ENCODE assay signal across 8 mouse cellular contexts in the genomic region with DNA sequence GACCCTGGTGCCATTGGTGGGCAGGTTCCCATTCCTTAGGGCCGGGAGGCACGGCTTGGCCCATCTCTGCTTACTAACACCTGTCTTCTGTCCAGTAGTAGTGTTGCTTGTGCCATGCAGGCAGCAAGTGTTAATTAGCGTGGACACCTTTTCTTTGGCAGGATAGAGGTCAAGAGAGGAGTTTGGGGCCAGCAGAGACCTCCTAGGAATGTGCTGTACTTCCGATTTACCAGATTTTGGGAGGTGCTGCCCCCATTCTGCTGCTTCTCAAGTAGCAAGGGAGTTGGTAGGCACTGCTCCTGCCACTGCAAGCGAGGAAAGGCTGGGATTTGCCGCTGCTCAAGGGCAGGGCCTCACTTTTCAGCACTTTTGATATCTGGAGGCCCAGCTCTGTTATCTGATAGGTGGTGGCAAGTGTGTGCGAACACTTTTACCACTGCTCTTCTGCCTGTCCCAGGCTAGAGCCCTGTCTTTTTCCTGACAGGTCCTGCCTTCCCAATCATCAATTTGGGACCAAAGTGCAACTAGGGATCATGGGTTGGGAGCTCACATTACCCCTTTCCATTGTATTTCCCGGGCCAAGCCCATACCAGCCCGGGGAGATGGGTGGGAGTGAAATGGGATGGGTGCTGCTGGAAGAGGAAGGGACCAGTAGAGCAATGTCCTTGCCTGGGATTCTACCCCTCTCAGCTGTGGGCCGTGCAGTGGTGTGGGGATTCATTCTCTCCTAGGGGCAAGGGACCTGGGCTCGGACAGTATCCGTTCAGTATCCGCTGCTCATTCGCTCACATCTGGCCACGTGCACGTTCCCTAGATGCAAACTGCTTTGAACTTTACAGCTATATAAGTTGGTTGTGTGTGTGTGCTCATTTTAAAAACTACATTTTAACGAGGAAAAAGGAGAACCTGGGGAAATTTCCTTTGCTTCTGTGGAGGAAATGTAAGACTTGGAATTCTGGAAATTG. TPM values are rescaled to one million over a fixed set of nuclear protein-coding genes. Genes with fewer than 3 reads are reported as not detected.
DNase-seq lines count a peak whose midpoint lies in the region; ATAC-seq lines count a peak whose summit lies in the region.

No protein-coding gene starts in this region.

- peaks cover 25% of the 10 kb centered on the region for H3K36me3 ChIP-seq in lung, embryonic 16.5 days (ENCODE audit: control insufficient read depth, insufficient read depth, low read length)
- H3K36me3 ChIP-seq in forebrain, embryonic 11.5 days (ENCODE audit: control insufficient read depth, insufficient read depth, low read length) = peaks cover 5% of the 10 kb centered on the region; the same call in 1 of the 2 replicates
- peaks cover 65% of the 10 kb centered on the region for H3K36me3 ChIP-seq in limb, embryonic 13.5 days
- H3K36me3 ChIP-seq in neural tube, embryonic 15.5 days = peaks cover 53% of the 10 kb centered on the region

- H3K9ac ChIP-seq in lung, embryonic 16.5 days (ENCODE audit: low read length) = peak overlapping the region; percentile 70
- H3K9ac ChIP-seq in forebrain, embryonic 11.5 days (ENCODE audit: low read length) = peak overlapping the region; percentile 53
- peak overlapping the region; percentile 48; the same call in 1 of the 2 replicates for H3K9ac ChIP-seq in limb, embryonic 13.5 days
- H3K9ac ChIP-seq in neural tube, embryonic 15.5 days (replicated peaks) = peak overlapping the region; percentile 49

- DNase-seq in lung, adult 18-20 months = no peak
- no peak for DNase-seq in forebrain, embryonic 11.5 days (ENCODE audit: low spot score)
- no peak for DNase-seq in frontal cortex, adult 2 months (ENCODE audit: extremely low spot score in 1 of 2, low spot score in 1 of 2)
- no peak for DNase-seq in embryo, embryonic 9.5 days (ENCODE audit: extremely low spot score)
- no peak for DNase-seq in ovary, adult 18-20 months (ENCODE audit: low spot score)

- WGBS in lung, embryonic 16.5 days = 43% methylated on average over 17 of the region's 17 CpGs
- WGBS in forebrain, embryonic 11.5 days = 45% methylated on average over 17 of the region's 17 CpGs
- WGBS in limb, embryonic 13.5 days = 47% methylated on average over 17 of the region's 17 CpGs
- WGBS in neural tube, embryonic 15.5 days = 50% methylated on average over 17 of the region's 17 CpGs

- peak overlapping the region; percentile 97 for H3K4me2 ChIP-seq in lung, embryonic 16.5 days (ENCODE audit: low read depth, low read length)
- peak overlapping the region; percentile 89 for H3K4me2 ChIP-seq in forebrain, embryonic 11.5 days (ENCODE audit: low read depth, low read length, severe bottlenecking)
- H3K4me2 ChIP-seq in limb, embryonic 13.5 days (replicated peaks) = peak overlapping the region; percentile 92
- peak overlapping the region; percentile 96 for H3K4me2 ChIP-seq in neural tube, embryonic 15.5 days

- no peaks in the 10 kb centered on the region for H3K9me3 ChIP-seq in lung, embryonic 16.5 days (ENCODE audit: control insufficient read depth, low read length)
- no peaks in the 10 kb centered on the region for H3K9me3 ChIP-seq in forebrain, embryonic 11.5 days (ENCODE audit: control insufficient read depth, low read length)
- H3K9me3 ChIP-seq in limb, embryonic 13.5 days = no peaks in the 10 kb centered on the region
- no peaks in the 10 kb centered on the region for H3K9me3 ChIP-seq in neural tube, embryonic 15.5 days (replicated peaks)

- no peaks in the 10 kb centered on the region for H3K27me3 ChIP-seq in lung, embryonic 16.5 days (ENCODE audit: control insufficient read depth, insufficient read depth, low read depth, low read length)
- H3K27me3 ChIP-seq in forebrain, embryonic 11.5 days (ENCODE audit: control insufficient read depth, insufficient read depth, low read length) = no peaks in the 10 kb centered on the region
- no peaks in the 10 kb centered on the region for H3K27me3 ChIP-seq in limb, embryonic 13.5 days
- H3K27me3 ChIP-seq in neural tube, embryonic 15.5 days (replicated peaks) = no peaks in the 10 kb centered on the region

- peak overlapping the region; percentile 85 for H3K4me3 ChIP-seq in lung, embryonic 16.5 days (ENCODE audit: low read length)
- H3K4me3 ChIP-seq in forebrain, embryonic 11.5 days (ENCODE audit: low read depth, low read length) = peak overlapping the region; percentile 73
- H3K4me3 ChIP-seq in limb, embryonic 13.5 days = peak overlapping the region; percentile 81
- peak overlapping the region; percentile 76 for H3K4me3 ChIP-seq in neural tube, embryonic 15.5 days (replicated peaks)

- H3K27ac ChIP-seq in lung, embryonic 16.5 days (ENCODE audit: low read length) = peak overlapping the region; percentile 77
- peak overlapping the region; percentile 57; the same call in 1 of the 2 replicates for H3K27ac ChIP-seq in forebrain, embryonic 11.5 days (ENCODE audit: low read depth, low read length)
- H3K27ac ChIP-seq in limb, embryonic 13.5 days = 0 out of 2 replicates have a peak overlapping the region, but pooled peaks have one; percentile 67
- peak overlapping the region; percentile 80 for H3K27ac ChIP-seq in neural tube, embryonic 15.5 days (replicated peaks)

- peaks cover 22% of the 10 kb centered on the region for H3K4me1 ChIP-seq in lung, embryonic 16.5 days (replicated peaks; ENCODE audit: control insufficient read depth, insufficient read depth, low read length)
- H3K4me1 ChIP-seq in forebrain, embryonic 11.5 days (replicated peaks; ENCODE audit: control insufficient read depth, insufficient read depth, low read length) = peaks cover 6% of the 10 kb centered on the region; the same call in 1 of the 2 replicates
- peaks cover 30% of the 10 kb centered on the region for H3K4me1 ChIP-seq in limb, embryonic 13.5 days
- peaks cover 34% of the 10 kb centered on the region for H3K4me1 ChIP-seq in neural tube, embryonic 15.5 days

- no peak for ATAC-seq in lung, embryonic 16.5 days (ENCODE audit: low read depth)
- ATAC-seq in forebrain, embryonic 11.5 days (replicated peaks; ENCODE audit: low FRiP score) = no peak
- no peak for ATAC-seq in limb, embryonic 13.5 days (ENCODE audit: low FRiP score, low read depth)
- no peak for ATAC-seq in neural tube, embryonic 15.5 days (ENCODE audit: low FRiP score)

RNA-seq across cellular contexts. Expression of a gene that starts 1.2 kb away (rescaled TPM):
- polyA plus RNA-seq in lung, embryonic 16.5 days (2015; fragmentation: Nextera tagmentation; extraction: Ambion mirVana) = 25.6 and 26.5 TPM in 2 replicates
- 19.9 and 20.7 TPM in 2 replicates for polyA plus RNA-seq in forebrain, embryonic 11.5 days (2014; fragmentation: Nextera tagmentation; extraction: Ambion mirVana)
- polyA plus RNA-seq in limb, embryonic 13.5 days (2015; fragmentation: Nextera tagmentation; extraction: Ambion mirVana) = 34.1 and 36.2 TPM in 2 replicates
- polyA plus RNA-seq in neural tube, embryonic 15.5 days (2015; fragmentation: Nextera tagmentation; extraction: Ambion mirVana) = 22.0 and 28.9 TPM in 2 replicates
- polyA plus RNA-seq in frontal cortex, adult 2 months (2012; rRNA removed) = 13.7 and 37.5 TPM in 2 replicates

RNA-seq across cellular contexts. Expression of a gene that starts 5.1 kb away (rescaled TPM):
- polyA plus RNA-seq in lung, embryonic 16.5 days (2015; fragmentation: Nextera tagmentation; extraction: Ambion mirVana) = 2.5 and 3.0 TPM in 2 replicates
- 2.4 and 2.7 TPM in 2 replicates for polyA plus RNA-seq in forebrain, embryonic 11.5 days (2014; fragmentation: Nextera tagmentation; extraction: Ambion mirVana)
- 3.1 and 4.4 TPM in 2 replicates for polyA plus RNA-seq in limb, embryonic 13.5 days (2015; fragmentation: Nextera tagmentation; extraction: Ambion mirVana)
- polyA plus RNA-seq in neural tube, embryonic 15.5 days (2015; fragmentation: Nextera tagmentation; extraction: Ambion mirVana) = 2.2 and 2.8 TPM in 2 replicates
- 1.4 and 1.6 TPM in 2 replicates for polyA plus RNA-seq in frontal cortex, adult 2 months (2012; rRNA removed)

RNA-seq across cellular contexts. Expression of a gene that starts 32.4 kb away (rescaled TPM):
- polyA plus RNA-seq in lung, embryonic 16.5 days (2015; fragmentation: Nextera tagmentation; extraction: Ambion mirVana) = 0.41 and 1.2 TPM in 2 replicates
- polyA plus RNA-seq in forebrain, embryonic 11.5 days (2014; fragmentation: Nextera tagmentation; extraction: Ambion mirVana) = 0.28 and 0.56 TPM in 2 replicates
- 0.20 and 0.51 TPM in 2 replicates for polyA plus RNA-seq in limb, embryonic 13.5 days (2015; fragmentation: Nextera tagmentation; extraction: Ambion mirVana)
- polyA plus RNA-seq in neural tube, embryonic 15.5 days (2015; fragmentation: Nextera tagmentation; extraction: Ambion mirVana) = 0.50 TPM in 1 of 2 replicates, not detected in the other
- 0.04 and 0.19 TPM in 2 replicates for polyA plus RNA-seq in frontal cortex, adult 2 months (2012; rRNA removed)

RNA-seq across cellular contexts. Expression of a gene that starts 35.3 kb away (rescaled TPM):
- 24.9 and 27.1 TPM in 2 replicates for polyA plus RNA-seq in lung, embryonic 16.5 days (2015; fragmentation: Nextera tagmentation; extraction: Ambion mirVana)
- 34.7 and 37.0 TPM in 2 replicates for polyA plus RNA-seq in forebrain, embryonic 11.5 days (2014; fragmentation: Nextera tagmentation; extraction: Ambion mirVana)
- polyA plus RNA-seq in limb, embryonic 13.5 days (2015; fragmentation: Nextera tagmentation; extraction: Ambion mirVana) = 31.2 and 35.2 TPM in 2 replicates
- 44.3 and 51.6 TPM in 2 replicates for polyA plus RNA-seq in neural tube, embryonic 15.5 days (2015; fragmentation: Nextera tagmentation; extraction: Ambion mirVana)
- polyA plus RNA-seq in frontal cortex, adult 2 months (2012; rRNA removed) = 87.8 and 92.0 TPM in 2 replicates

RNA-seq across cellular contexts. Expression of a gene that starts 45.6 kb away (rescaled TPM):
- polyA plus RNA-seq in lung, embryonic 16.5 days (2015; fragmentation: Nextera tagmentation; extraction: Ambion mirVana) = 55.3 and 57.5 TPM in 2 replicates
- 41.1 and 43.3 TPM in 2 replicates for polyA plus RNA-seq in forebrain, embryonic 11.5 days (2014; fragmentation: Nextera tagmentation; extraction: Ambion mirVana)
- polyA plus RNA-seq in limb, embryonic 13.5 days (2015; fragmentation: Nextera tagmentation; extraction: Ambion mirVana) = 70.1 and 72.8 TPM in 2 replicates
- 88.6 and 99.1 TPM in 2 replicates for polyA plus RNA-seq in neural tube, embryonic 15.5 days (2015; fragmentation: Nextera tagmentation; extraction: Ambion mirVana)
- 213 and 222 TPM in 2 replicates for polyA plus RNA-seq in frontal cortex, adult 2 months (2012; rRNA removed)
